Mouse (Mus musculus) E14TG2a.4 (cell line): ENCODE data around the gene Bmper.

ENCODE experiments used
- H3K27me3 ChIP-seq: 2 replicates; pipeline ENCODE4 v1.6.1; 2014; ENCODE audit warnings: low read length, control low read depth; ENCODE audit not compliant: insufficient read depth
- H3K36me3 ChIP-seq: 2 replicates; pipeline ENCODE4 v1.6.1; 2014; ENCODE audit warnings: low read length, control low read depth; ENCODE audit not compliant: insufficient read depth
- H3K4me1 ChIP-seq: replicated peaks from 2 replicates; pipeline ENCODE4 v1.6.1; 2014; ENCODE audit warnings: low read depth, low read length, control low read depth
- H3K4me3 ChIP-seq: replicated peaks from 2 replicates; pipeline ENCODE4 v1.5.1; 2014; ENCODE audit warnings: mild to moderate bottlenecking, low read length
- H3K9me3 ChIP-seq: 2 replicates; pipeline ENCODE4 v1.6.1; 2014; ENCODE audit warnings: low read length, control low read depth
- CTCF ChIP-seq: conservative IDR thresholded peaks from 2 replicates; pipeline ENCODE4 v1.5.1; 2014; ENCODE audit warnings: low read length
- NANOG ChIP-seq: IDR thresholded peaks from 2 replicates; pipeline ENCODE4 v1.6.1; 2014; ENCODE audit warnings: borderline replicate concordance, low read length, mixed read lengths
- POU5F1 ChIP-seq: IDR thresholded peaks from 2 replicates; pipeline ENCODE4 v1.6.1; 2014; ENCODE audit warnings: low read length, borderline replicate concordance

The Bmper gene

DNA sequence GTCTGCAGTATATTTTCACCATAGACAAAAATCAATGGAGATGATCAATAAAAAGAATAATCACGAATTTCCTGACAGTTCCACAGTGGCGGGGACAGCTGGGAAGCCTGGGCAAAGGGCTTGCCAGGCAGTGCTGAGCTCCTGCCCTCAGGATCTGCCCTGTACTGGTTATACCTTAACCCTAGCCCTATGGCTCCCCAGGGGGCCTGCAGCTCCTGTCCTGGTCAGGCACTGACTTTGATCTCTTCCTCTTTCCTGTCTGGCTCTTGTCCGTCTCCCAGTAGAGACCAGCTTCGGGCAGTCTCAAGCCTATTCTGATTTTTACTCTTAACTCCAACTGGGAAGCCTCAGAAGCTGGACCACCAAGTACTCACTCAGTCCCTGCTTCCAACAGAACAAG is 22.0 kb upstream of the Bmper start:
- no peak for TF ChIP-seq POU5F1
- no peak for TF ChIP-seq NANOG
- no peak for TF ChIP-seq CTCF
- peaks cover 12% of the 10 kb centered on the region for H3K27me3 ChIP-seq
- H3K4me1 ChIP-seq, result peaks cover 27% of the 10 kb centered on the region
- no peaks in the 10 kb centered on the region for H3K36me3 ChIP-seq
- H3K4me3 ChIP-seq, result no peak overlapping the region
- H3K9me3 ChIP-seq, result no peaks in the 10 kb centered on the region

DNA sequence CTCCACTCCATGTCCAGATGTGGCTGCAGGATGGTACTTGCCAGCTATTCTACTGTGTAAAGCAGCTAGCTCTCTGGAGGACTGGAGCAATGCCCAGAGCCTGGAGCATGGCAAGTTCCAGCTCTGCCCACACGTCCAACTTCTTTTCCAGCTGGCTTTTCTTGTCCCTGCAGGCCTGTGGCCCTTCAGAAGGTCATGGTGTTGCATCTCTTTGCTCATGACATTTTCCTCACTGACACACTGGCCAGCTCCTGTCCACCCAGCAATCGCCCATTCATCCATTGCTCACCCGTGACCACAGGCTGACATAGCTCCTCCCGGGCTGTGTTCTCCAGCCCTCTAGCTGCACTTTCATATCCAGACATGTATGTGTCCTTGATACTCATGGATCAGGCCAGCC is 20.4 kb upstream of the Bmper start:
- Histone ChIP-seq H3K36me3 (no peaks in the 10 kb centered on the region), H3K27me3 (peaks cover 12% of the 10 kb centered on the region), H3K9me3 (no peaks in the 10 kb centered on the region), H3K4me1 (peaks cover 27% of the 10 kb centered on the region), H3K4me3 (no peak overlapping the region)
- TF ChIP-seq CTCF (no peak), POU5F1 (no peak), NANOG (no peak)

DNA sequence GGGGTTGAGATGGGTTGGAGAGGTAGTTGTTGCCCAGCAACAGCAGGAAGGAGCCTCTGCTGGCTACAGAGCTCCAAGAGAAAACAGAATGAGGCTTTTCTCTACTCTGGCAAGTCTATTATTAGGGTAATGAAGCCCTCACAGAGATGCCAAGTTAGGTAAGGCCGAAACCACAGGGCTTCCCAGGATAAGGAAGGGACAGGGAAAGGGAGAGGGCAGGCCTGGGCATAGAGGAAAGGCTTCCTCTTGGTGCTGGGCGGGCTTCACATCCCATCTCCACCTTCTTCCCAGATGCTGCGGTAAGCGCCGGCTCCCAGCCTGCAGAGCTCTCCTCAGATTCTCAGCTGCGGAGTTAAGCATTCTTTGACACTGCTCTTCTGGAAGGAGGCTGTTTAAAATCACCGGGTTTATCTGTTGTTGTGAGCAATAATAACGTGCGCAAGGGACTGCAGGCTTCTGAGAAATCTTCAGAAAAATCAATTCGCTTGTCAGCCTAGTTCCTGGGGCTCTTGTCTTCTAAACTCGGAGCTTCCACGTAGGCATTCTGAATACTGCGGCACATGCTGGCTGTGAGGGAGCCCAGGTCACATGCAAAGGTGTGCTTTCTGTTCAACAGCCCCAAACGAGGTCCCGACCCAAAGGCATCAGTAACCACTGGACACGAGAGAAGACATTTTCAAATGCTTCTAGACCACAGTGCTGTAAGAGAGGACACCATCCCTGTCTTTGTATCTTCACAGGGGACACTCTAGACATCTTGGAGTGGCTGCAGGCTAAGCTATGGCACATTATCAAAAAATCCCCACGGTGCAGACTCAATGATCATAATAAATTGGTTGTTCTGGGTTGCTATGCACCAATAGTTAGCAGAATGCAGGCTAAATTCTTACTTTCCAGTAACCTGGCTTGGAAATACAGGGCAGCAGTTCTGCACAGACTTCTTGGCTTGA is 18.3 kb upstream of the Bmper start:
- TF ChIP-seq POU5F1 (no peak), CTCF (no peak), NANOG (no peak)
- H3K36me3 ChIP-seq, result no peaks in the 10 kb centered on the region
- H3K9me3 ChIP-seq, result no peaks in the 10 kb centered on the region
- H3K27me3 ChIP-seq, result peaks cover 15% of the 10 kb centered on the region
- H3K4me1 ChIP-seq, result peaks cover 27% of the 10 kb centered on the region
- no peak overlapping the region; the same call in 1 of the 2 replicates for H3K4me3 ChIP-seq

DNA sequence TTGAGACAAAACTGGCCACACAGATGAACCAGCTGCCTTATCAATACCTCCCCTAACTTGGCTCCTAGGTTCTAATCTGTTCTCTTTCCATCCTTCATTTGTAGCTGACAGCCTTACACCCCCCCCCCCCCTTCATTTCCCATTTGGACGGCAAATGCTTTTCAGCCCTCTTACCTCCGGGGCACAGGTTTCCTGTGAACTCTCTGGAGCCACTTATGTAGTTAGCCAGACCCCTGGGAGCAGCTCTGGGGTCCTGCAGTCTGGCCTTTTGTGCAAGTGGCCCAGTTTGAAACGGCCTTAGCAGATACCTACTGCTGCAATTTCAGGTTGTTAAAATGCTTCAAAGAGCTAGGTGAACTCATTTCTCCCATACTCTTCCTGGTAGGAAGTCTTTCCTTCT is 17.6 kb upstream of the Bmper start:
- Histone ChIP-seq H3K27me3 (peaks cover 15% of the 10 kb centered on the region), H3K4me3 (no peak overlapping the region), H3K9me3 (no peaks in the 10 kb centered on the region), H3K36me3 (no peaks in the 10 kb centered on the region), H3K4me1 (peaks cover 27% of the 10 kb centered on the region)
- TF ChIP-seq NANOG (no peak), CTCF (no peak), POU5F1 (no peak)

DNA sequence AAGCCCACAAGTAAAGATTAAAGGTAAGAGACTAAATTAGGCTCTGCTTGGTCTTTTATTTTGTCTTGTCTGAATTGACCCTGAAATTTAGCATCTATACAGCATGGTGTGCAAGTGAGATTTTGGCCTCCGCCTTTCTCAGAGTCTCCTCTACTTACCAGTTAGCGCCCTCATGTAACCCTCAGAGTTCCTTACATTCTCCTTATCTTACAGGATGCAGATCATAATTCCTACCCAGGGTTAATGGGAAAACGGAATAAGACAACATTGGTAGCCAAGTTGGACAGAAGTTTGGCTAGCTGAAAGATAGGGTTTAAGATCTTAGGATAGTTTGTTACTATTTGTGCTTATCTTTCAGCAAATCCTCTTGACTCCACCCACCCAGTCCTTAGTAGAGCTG is 17.1 kb upstream of the Bmper start:
- no peaks in the 10 kb centered on the region for H3K36me3 ChIP-seq
- no peaks in the 10 kb centered on the region for H3K9me3 ChIP-seq
- H3K4me3 ChIP-seq, result no peak overlapping the region
- peaks cover 27% of the 10 kb centered on the region for H3K4me1 ChIP-seq
- peaks cover 15% of the 10 kb centered on the region for H3K27me3 ChIP-seq
- TF ChIP-seq CTCF, result no peak
- no peak for TF ChIP-seq POU5F1
- TF ChIP-seq NANOG, result no peak

DNA sequence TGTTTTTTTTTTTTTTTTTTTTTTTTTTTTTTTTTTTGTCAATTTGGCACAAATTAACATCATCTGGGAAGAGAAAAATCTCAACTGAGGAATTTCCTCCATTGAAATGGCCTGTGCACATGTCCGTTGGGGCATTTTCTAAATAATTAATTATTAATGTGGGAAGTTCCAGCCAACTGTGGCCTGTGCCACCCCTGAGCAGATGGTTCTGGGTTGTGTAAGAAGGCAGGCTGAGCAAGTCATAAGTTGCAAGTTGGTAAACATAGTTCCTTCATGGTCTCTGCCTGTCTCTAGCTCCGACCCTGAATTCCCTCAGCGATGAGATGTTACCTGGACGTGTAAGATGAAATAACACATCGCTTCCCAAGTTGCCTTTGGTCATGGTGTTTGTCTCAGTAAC is 16.7 kb upstream of the Bmper start:
- TF ChIP-seq NANOG (no peak), CTCF (no peak), POU5F1 (no peak)
- Histone ChIP-seq H3K9me3 (no peaks in the 10 kb centered on the region), H3K4me1 (peaks cover 27% of the 10 kb centered on the region), H3K36me3 (no peaks in the 10 kb centered on the region), H3K27me3 (peaks cover 17% of the 10 kb centered on the region), H3K4me3 (no peak overlapping the region)

DNA sequence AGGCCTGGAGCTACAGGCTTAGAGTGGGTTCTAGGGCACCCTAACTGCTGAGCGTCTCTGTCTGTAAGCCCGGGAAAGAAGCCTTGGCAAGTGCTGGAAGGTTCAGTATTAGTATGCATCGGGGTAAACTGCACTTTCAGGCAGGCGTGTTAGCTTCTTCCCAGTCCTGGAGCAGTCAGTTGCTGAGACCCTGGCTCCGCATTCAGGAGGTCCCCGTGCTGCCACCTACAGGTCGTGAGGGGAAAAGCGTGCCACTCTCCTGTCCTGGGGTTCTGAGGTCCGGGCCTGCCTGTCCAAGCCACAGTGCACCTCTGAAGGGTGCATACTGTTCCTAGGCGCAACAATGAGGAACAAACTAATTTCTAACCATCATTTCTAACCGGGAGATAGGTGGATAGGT is 10.6 kb upstream of the Bmper start:
- TF ChIP-seq CTCF (peak; percentile 88), NANOG (no peak)
- 0 out of 2 replicates have a peak, but pooled peaks cover 2% of the 10 kb centered on the region for H3K4me1 ChIP-seq
- peaks cover 5% of the 10 kb centered on the region; the same call in 1 of the 2 replicates for H3K27me3 ChIP-seq
- no peaks in the 10 kb centered on the region for H3K36me3 ChIP-seq
- H3K4me3 ChIP-seq, result no peak overlapping the region
- no peaks in the 10 kb centered on the region for H3K9me3 ChIP-seq

DNA sequence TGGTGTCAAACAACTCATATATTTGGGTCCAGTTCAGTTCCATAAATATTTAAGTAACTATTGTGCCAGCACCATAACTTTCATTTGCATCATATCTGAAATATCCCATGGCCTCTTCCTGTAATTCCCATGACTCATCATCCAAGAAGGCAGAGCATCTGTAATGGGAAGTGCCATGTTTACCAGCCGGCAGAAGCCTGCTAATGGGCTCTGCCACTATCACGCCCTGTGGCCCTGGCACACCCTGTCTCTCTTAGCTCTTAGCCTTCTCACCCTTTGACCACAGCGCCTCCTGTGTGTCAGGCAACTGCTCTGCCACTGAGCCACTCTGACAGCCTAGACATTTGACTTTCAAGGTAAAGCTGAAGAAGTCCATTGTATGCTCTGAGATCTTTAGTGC is 3.1 kb upstream of the Bmper start:
- Histone ChIP-seq H3K4me3 (no peak overlapping the region), H3K4me1 (peaks cover 5% of the 10 kb centered on the region; the same call in 1 of the 2 replicates), H3K36me3 (no peaks in the 10 kb centered on the region), H3K27me3 (peaks cover 56% of the 10 kb centered on the region), H3K9me3 (no peaks in the 10 kb centered on the region)
- TF ChIP-seq POU5F1 (no peak), CTCF (peak; percentile 18; the same call in 1 of the 2 replicates)

DNA sequence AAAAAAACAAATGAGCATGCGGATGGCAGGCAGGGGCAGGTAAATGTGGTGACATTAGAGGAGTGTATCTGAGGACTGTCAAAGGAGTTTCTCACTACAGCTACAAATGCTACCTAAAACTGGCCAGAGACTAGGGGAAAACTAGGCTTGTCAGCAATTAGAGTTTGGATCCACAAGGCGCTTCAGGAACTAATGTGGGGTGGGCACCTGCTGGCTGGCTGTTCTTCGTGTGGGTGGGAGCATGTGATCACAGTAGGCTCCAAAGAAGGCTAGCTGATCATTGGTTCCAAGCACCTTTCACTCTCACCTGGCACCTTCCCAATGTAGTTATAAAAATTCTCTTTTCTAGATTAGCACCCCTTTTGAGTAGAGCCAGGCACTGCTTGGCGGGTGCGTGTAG is 900 bp upstream of the Bmper start:
- peaks cover 5% of the 10 kb centered on the region; the same call in 1 of the 2 replicates for H3K4me1 ChIP-seq
- H3K9me3 ChIP-seq, result no peaks in the 10 kb centered on the region
- TF ChIP-seq POU5F1 (no peak), NANOG (no peak), CTCF (no peak)
- H3K27me3 ChIP-seq, result peaks cover 76% of the 10 kb centered on the region
- H3K36me3 ChIP-seq, result no peaks in the 10 kb centered on the region
- peak overlapping the region; percentile 85 for H3K4me3 ChIP-seq
